Mouse (Mus musculus): ENCODE measurements around the gene Olfr412. TPM values are rescaled to one million over a fixed set of nuclear protein-coding genes. Genes with fewer than 3 reads are reported as not detected.

The Olfr412 gene
- total and polyA plus RNA-seq, 3 experiments, result not detected

DNA sequence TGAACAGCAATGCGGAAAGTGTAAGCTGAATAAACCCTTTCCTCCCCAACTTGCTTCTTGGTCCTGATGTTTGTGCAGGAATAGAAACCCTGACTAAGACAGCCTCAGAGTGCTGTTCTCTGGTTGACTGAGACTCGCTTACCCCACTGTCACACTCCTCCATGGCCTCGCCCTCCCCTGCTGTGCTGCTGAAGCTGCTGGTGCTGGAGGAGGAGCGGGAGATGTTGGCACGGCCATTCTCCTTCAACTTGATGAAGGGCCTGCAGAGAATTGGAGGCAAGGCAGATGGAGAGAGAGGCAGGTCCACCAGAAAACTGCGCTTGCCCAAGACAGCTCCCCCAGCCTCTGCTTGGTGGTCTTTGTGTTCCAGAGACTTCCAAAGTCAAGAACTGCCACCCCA is 31.0 kb downstream of the Olfr412 start:
- no peaks in the 10 kb centered on the region for H3K4me1 ChIP-seq (ENCODE audit: control insufficient read depth in 1 of 2, insufficient read depth in 2 of 2)
- no peak for DNase-seq (ENCODE audit: extremely low read depth)
- dilution Hi-C loops (cut with MboI; ENCODE audit: extremely low pct_ligation_motif_present, extremely low pct_unique_long_range_greater_than_20kb, low sequenced_read_pairs) (no loop called here), in situ Hi-C loops (cut with MboI; ENCODE audit: low pct_ligation_motif_present, low pct_unique_long_range_greater_than_20kb, low sequenced_read_pairs) (loop anchor here (10.0 to 25.0 kb wide), 2 partner anchors 132 to 444 kb away; partner anchors contain the start of gene Mnt)
- no peaks in the 10 kb centered on the region for H3K27me3 ChIP-seq (replicated peaks)
- no peak overlapping the region for H3K4me3 ChIP-seq (replicated peaks in 1 of 3; ENCODE audit: low read depth in 2 of 3, low read length in 2 of 3, poor library complexity in 1 of 3)
- H3K9me3 ChIP-seq (replicated peaks; ENCODE audit: low read length), result no peaks in the 10 kb centered on the region
- no peak overlapping the region for H3K27ac ChIP-seq (ENCODE audit: insufficient read depth, low read depth)
- H3K79me2 ChIP-seq (replicated peaks; ENCODE audit: control insufficient read depth, extremely low read depth, insufficient read depth, poor library complexity, severe bottlenecking), result no peaks in the 10 kb centered on the region
- no peak for TF ChIP-seq NELFE (IDR thresholded peaks at IDR 0.05; ENCODE audit: low read depth, low read length)
- no peak overlapping the region for H3K4me2 ChIP-seq (ENCODE audit: insufficient read depth, low read depth, poor library complexity, severe bottlenecking)
- H3K36me3 ChIP-seq (replicated peaks in 1 of 2; ENCODE audit: control insufficient read depth in 1 of 2, insufficient read depth in 1 of 2, low read length in 1 of 2), result peaks cover 90 to 97% of the 10 kb centered on the region in 2 experiments
- no peak overlapping the region for H3K9ac ChIP-seq (ENCODE audit: insufficient read depth, low read depth)

DNA sequence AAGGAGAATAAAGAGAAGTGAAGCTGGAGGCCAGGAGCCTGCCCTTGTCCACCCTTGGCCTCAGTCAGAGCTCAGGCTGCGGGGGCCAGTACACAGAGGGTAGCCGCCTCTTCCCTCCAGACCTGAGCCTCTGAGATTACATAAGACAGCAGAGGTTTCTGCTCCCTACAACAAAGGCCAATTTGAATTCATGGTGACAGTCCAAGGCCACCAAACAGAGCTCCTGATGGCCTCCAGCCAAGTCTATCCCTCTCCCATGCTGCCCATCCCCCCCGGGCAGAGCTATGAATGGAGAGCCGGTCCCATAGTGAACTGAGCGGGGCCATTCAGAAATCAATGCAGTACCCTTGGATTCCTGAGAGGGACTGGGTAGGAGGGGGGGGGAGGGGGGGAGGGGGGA is 31.6 kb downstream of the Olfr412 start:
- H3K27ac ChIP-seq (ENCODE audit: insufficient read depth, low read depth), result no peak overlapping the region
- dilution Hi-C loops (cut with MboI; ENCODE audit: extremely low pct_ligation_motif_present, extremely low pct_unique_long_range_greater_than_20kb, low sequenced_read_pairs), result no loop called here
- H3K36me3 ChIP-seq (replicated peaks in 1 of 2; ENCODE audit: control insufficient read depth in 1 of 2, insufficient read depth in 1 of 2, low read length in 1 of 2), result peaks cover 90 to 97% of the 10 kb centered on the region in 2 experiments
- no peak for DNase-seq (ENCODE audit: extremely low read depth)
- no peak overlapping the region for H3K4me2 ChIP-seq (ENCODE audit: insufficient read depth, low read depth, poor library complexity, severe bottlenecking)
- no peaks in the 10 kb centered on the region for H3K27me3 ChIP-seq (replicated peaks)
- in situ Hi-C loops (cut with MboI; ENCODE audit: low pct_ligation_motif_present, low pct_unique_long_range_greater_than_20kb, low sequenced_read_pairs), result loop anchor here (10.0 to 25.0 kb wide), 2 partner anchors 131 to 444 kb away; partner anchors contain the start of gene Mnt
- no peak overlapping the region for H3K4me3 ChIP-seq (replicated peaks in 1 of 3; ENCODE audit: low read depth in 2 of 3, low read length in 2 of 3, poor library complexity in 1 of 3)
- H3K9me3 ChIP-seq (replicated peaks; ENCODE audit: low read length), result no peaks in the 10 kb centered on the region
- no peaks in the 10 kb centered on the region for H3K4me1 ChIP-seq (ENCODE audit: control insufficient read depth in 1 of 2, insufficient read depth in 2 of 2)
- TF ChIP-seq UBTF (IDR thresholded peaks at IDR 0.05; ENCODE audit: low read depth, low read length) (no peak), ETS1 (conservative IDR thresholded peaks at IDR 0.05; ENCODE audit: low read depth, low read length) (no peak), PAX5 (IDR thresholded peaks at IDR 0.05; ENCODE audit: low read length) (no peak), KAT2A (IDR thresholded peaks at IDR 0.05; ENCODE audit: insufficient replicate concordance, low read length) (no peak), TBP (conservative IDR thresholded peaks at IDR 0.05; ENCODE audit: low read depth, low read length) (no peak), IRF4 (IDR thresholded peaks at IDR 0.05; ENCODE audit: low read depth, low read length) (no peak), MXI1 (IDR thresholded peaks at IDR 0.05; ENCODE audit: low read depth, low read length) (no peak)
- H3K9ac ChIP-seq (ENCODE audit: insufficient read depth, low read depth), result no peak overlapping the region
- no peaks in the 10 kb centered on the region for H3K79me2 ChIP-seq (replicated peaks; ENCODE audit: control insufficient read depth, extremely low read depth, insufficient read depth, poor library complexity, severe bottlenecking)

DNA sequence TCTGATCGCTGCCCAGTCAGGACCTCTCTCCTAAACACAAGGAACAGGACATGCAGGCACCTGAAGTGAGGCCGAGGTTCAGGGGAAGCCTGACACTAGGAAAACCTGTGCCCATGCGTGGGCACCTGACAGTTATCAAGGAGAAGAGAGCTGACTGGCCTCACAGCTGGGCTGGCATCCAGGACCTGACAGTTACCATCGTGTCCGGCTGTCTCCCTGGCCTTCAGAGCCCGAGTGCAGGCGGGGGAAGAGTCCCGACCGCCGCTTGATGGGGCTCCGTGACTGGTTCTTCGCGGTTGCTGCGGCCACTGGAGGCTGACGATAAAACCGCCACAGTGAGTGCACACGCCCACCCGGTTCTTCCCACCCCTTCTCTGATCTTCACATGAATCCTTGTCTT is 33.7 kb downstream of the Olfr412 start:
- no peak overlapping the region for H3K9ac ChIP-seq (ENCODE audit: insufficient read depth, low read depth)
- TF ChIP-seq KAT2A (IDR thresholded peaks at IDR 0.05; ENCODE audit: insufficient replicate concordance, low read length), result no peak
- no peak for TF ChIP-seq NRF1 (IDR thresholded peaks at IDR 0.05; ENCODE audit: low read depth, low read length)
- TF ChIP-seq EP300 (IDR thresholded peaks at IDR 0.05; ENCODE audit: low read length), result no peak
- TF ChIP-seq TCF12 (IDR thresholded peaks at IDR 0.05; ENCODE audit: low read depth, low read length), result no peak
- TF ChIP-seq ELF1 (IDR thresholded peaks at IDR 0.05; ENCODE audit: low read depth, low read length), result no peak
- TF ChIP-seq RAD21 (IDR thresholded peaks at IDR 0.05; ENCODE audit: low read depth, low read length), result no peak
- TF ChIP-seq CHD1 (IDR thresholded peaks at IDR 0.05; ENCODE audit: low read depth, low read length), result no peak
- TF ChIP-seq MAZ (IDR thresholded peaks at IDR 0.05; ENCODE audit: low read depth, low read length), result no peak
- TF ChIP-seq HCFC1 (IDR thresholded peaks at IDR 0.05; ENCODE audit: low read depth, low read length), result no peak
- H3K27ac ChIP-seq (ENCODE audit: insufficient read depth, low read depth), result no peak overlapping the region
- H3K4me1 ChIP-seq (ENCODE audit: control insufficient read depth in 1 of 2, insufficient read depth in 2 of 2), result no peaks in the 10 kb centered on the region
- peaks cover 93 to 97% of the 10 kb centered on the region in 2 experiments for H3K36me3 ChIP-seq (replicated peaks in 1 of 2; ENCODE audit: control insufficient read depth in 1 of 2, insufficient read depth in 1 of 2, low read length in 1 of 2)
- in situ Hi-C loops (cut with MboI; ENCODE audit: low pct_ligation_motif_present, low pct_unique_long_range_greater_than_20kb, low sequenced_read_pairs), result loop anchor here (10.0 to 25.0 kb wide), 2 partner anchors 129 to 442 kb away; partner anchors contain the start of gene Mnt
- H3K9me3 ChIP-seq (replicated peaks; ENCODE audit: low read length), result no peaks in the 10 kb centered on the region
- no peak for DNase-seq (ENCODE audit: extremely low read depth)
- H3K4me2 ChIP-seq (ENCODE audit: insufficient read depth, low read depth, poor library complexity, severe bottlenecking), result no peak overlapping the region
- dilution Hi-C loops (cut with MboI; ENCODE audit: extremely low pct_ligation_motif_present, extremely low pct_unique_long_range_greater_than_20kb, low sequenced_read_pairs), result no loop called here
- H3K27me3 ChIP-seq (replicated peaks), result no peaks in the 10 kb centered on the region
- no peak overlapping the region for H3K4me3 ChIP-seq (replicated peaks in 1 of 3; ENCODE audit: low read depth in 2 of 3, low read length in 2 of 3, poor library complexity in 1 of 3)
- H3K79me2 ChIP-seq (replicated peaks; ENCODE audit: control insufficient read depth, extremely low read depth, insufficient read depth, poor library complexity, severe bottlenecking), result no peaks in the 10 kb centered on the region

All from CH12.LX (cell line).